Mouse (Mus musculus) embryonic facial prominence, embryonic 11.5 days (tissue): ENCODE measurements around the gene Fsip1. TPM values are rescaled to one million over a fixed set of nuclear protein-coding genes. Genes with fewer than 3 reads are reported as not detected.

Experiments
- ATAC-seq: fragments of 200-750 bp; cut with Nextera tagmentation; replicated peaks from 2 replicates; pipeline ENCODE4 v1.8.0; 2017; ENCODE audit warnings: low read depth; ENCODE audit not compliant: insufficient number of reproducible peaks, low FRiP score, low TSS enrichment
- DNase-seq: peaks from one replicate; pipeline ENCODE4 v3.0.0-alpha.2; 2015; ENCODE audit warnings: low spot score
- H3K27ac ChIP-seq: fragments of 300-500 bp; sonication (generic); replicated peaks from 2 replicates; pipeline ENCODE4 v1.5.1; 2014; ENCODE audit warnings: mild to moderate bottlenecking, low read depth, low read length, control low read depth
- H3K27me3 ChIP-seq: fragments of 300-500 bp; sonication (generic); 2 replicates; pipeline ENCODE4 v1.6.1; 2014; ENCODE audit warnings: mild to moderate bottlenecking, low read length, moderate library complexity, mixed read lengths; ENCODE audit not compliant: control insufficient read depth, insufficient read depth
- H3K36me3 ChIP-seq: fragments of 300-500 bp; sonication (generic); replicated peaks from 2 replicates; pipeline ENCODE4 v1.6.1; 2014; ENCODE audit warnings: low read depth, mild to moderate bottlenecking, low read length, moderate library complexity, mixed read lengths; ENCODE audit not compliant: control insufficient read depth, insufficient read depth
- H3K4me1 ChIP-seq: fragments of 300-500 bp; sonication (generic); 2 replicates; pipeline ENCODE4 v1.6.1; 2014; ENCODE audit warnings: low read length, mixed read lengths; ENCODE audit not compliant: control insufficient read depth, insufficient read depth
- H3K4me2 ChIP-seq: fragments of 300-500 bp; sonication (generic); 2 replicates; pipeline ENCODE4 v1.6.1; 2014; ENCODE audit warnings: low read depth, mild to moderate bottlenecking, control low read depth, low read length, moderate library complexity
- H3K4me3 ChIP-seq: fragments of 300-500 bp; sonication (generic); 2 replicates; pipeline ENCODE4 v1.5.1; 2014; ENCODE audit warnings: low read depth, low read length, control low read depth
- H3K9ac ChIP-seq: fragments of 300-500 bp; sonication (generic); replicated peaks from 2 replicates; pipeline ENCODE4 v1.6.1; 2014; ENCODE audit warnings: mild to moderate bottlenecking, control low read depth, low read length
- H3K9me3 ChIP-seq: fragments of 300-500 bp; sonication (generic); replicated peaks from 2 replicates; pipeline ENCODE4 v1.6.1; 2016; ENCODE audit warnings: mild to moderate bottlenecking, low read length, inconsistent platforms, mixed read lengths; ENCODE audit not compliant: control insufficient read depth
- WGBS: fragments of 180-500 bp; shearing (Covaris S2); extraction: QIAGEN DNeasy Blood & Tissue Kit; methylation state at CpG from one replicate; pipeline ENCODE4 v1.1.7; 2014; 5-methylcytosine and 5-hydroxymethylcytosine counted together
- polyA plus RNA-seq: library from polyadenylated mRNA; unstranded; fragments of >200 nt; fragmentation: Nextera tagmentation; extraction: Ambion mirVana; gene quantifications from 2 replicates; pipeline ENCODE4 v1.2.1, GENCODE M21; 2014

The Fsip1 gene
- polyA plus RNA-seq, 1 experiment from 2014 or later: 2.3 TPM

DNA sequence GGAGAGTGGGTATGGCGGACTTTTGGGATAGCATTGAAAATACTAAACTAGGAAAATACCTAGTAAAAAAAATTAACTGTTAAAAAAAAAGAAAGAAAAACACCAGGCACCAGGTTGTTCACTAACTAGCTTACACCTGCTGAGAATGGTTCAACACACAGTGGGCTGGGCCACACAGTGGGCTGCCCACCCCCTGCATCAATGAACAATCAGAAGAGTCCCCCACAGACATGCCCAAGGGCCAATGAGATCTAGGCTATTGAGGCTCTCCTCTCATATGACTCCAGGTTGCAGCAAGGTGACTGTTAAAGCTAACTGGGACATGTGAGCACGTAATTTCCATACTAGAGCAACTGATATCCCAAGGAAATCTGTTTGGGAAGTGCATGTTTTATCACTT lies 91.1 kb downstream of the Fsip1 start:
- Histone ChIP-seq H3K9ac (no peak overlapping the region), H3K27ac (no peak overlapping the region), H3K4me2 (no peak overlapping the region), H3K27me3 (no peaks in the 10 kb centered on the region), H3K9me3 (no peaks in the 10 kb centered on the region), H3K4me3 (no peak overlapping the region), H3K4me1 (no peaks in the 10 kb centered on the region), H3K36me3 (no peaks in the 10 kb centered on the region)
- ATAC-seq (no peak), DNase-seq (no peak)
- WGBS: 88% methylated on average over 2 of the region's 2 CpGs

DNA sequence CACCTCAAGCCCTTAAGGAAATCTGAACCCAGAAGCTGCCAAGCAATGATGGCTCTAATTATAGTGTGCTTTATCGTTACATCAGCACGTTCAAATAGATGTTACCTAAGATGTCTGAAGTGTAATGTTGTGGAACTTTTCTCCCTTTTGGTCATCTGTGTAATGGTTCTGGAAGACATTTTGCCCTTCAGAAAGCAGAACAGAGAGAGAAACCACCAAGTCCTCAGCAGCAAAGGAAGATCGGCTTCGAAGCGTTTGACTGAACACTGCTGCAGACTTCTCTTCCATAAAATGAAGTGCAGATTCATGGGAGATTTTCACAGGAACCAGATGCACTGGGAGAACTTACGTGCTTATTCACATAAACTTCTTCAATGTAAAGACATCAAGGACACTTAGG lies 92.6 kb downstream of the Fsip1 start:
- DNase-seq (peak; percentile 9), ATAC-seq (no peak)
- Histone ChIP-seq H3K27ac (no peak overlapping the region), H3K9me3 (no peaks in the 10 kb centered on the region), H3K36me3 (no peaks in the 10 kb centered on the region), H3K4me3 (no peak overlapping the region), H3K4me2 (no peak overlapping the region), H3K27me3 (no peaks in the 10 kb centered on the region), H3K9ac (no peak overlapping the region), H3K4me1 (peaks cover 3% of the 10 kb centered on the region)
- WGBS: 67% methylated on average over 6 of the region's 6 CpGs

DNA sequence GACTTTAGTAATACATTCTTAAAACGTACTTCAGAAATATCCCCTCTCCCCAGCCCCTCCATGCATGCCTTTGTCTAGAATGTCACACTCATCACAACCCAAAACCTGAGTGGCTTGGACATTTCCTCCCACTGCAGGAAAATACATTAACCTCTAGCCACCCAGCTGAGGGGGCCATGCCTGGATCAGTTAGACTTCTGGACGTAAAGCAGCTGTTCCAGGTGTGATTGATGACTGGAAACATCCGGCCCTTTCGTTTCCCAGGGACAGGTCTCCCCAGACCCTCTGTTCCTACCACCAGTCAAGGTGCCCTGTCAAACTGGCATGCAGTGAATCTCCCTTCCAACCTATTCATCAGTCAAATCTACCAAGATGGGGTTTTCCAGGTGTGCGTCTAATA lies 94.3 kb downstream of the Fsip1 start:
- WGBS: 39% methylated on average over 5 of the region's 5 CpGs
- Histone ChIP-seq H3K4me3 (no peak overlapping the region), H3K9ac (no peak overlapping the region), H3K4me1 (peaks cover 3% of the 10 kb centered on the region), H3K27ac (no peak overlapping the region), H3K36me3 (no peaks in the 10 kb centered on the region), H3K4me2 (no peak overlapping the region), H3K9me3 (no peaks in the 10 kb centered on the region), H3K27me3 (no peaks in the 10 kb centered on the region)
- DNase-seq (no peak), ATAC-seq (no peak)

DNA sequence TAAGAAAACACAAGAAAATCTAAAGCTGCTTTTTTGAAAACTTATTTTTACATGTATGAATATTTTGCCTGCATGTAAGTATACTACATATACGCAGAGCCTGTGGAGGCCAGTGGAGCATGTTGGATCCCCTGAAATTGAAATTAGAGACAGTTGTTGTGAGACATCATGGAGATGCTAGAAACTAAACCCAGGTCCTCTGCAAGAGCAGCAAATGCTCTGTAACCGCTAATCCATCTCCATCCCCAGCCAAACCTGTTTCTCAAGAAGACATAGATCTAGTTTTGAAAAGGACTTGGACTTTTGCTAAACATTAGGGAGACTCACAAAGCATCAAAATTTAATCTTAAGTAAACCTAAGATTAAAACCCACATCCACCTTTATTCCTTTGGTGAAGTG lies 95.8 kb downstream of the Fsip1 start:
- no peak overlapping the region for H3K9ac ChIP-seq
- no peaks in the 10 kb centered on the region for H3K36me3 ChIP-seq
- ATAC-seq (no peak), DNase-seq (peak; percentile 48)
- no peak overlapping the region for H3K4me2 ChIP-seq
- no peak overlapping the region for H3K4me3 ChIP-seq
- no peaks in the 10 kb centered on the region for H3K9me3 ChIP-seq
- H3K4me1 ChIP-seq: peaks cover 3% of the 10 kb centered on the region
- WGBS: 69% methylated on average over 2 of the region's 2 CpGs
- no peaks in the 10 kb centered on the region for H3K27me3 ChIP-seq
- H3K27ac ChIP-seq: no peak overlapping the region

DNA sequence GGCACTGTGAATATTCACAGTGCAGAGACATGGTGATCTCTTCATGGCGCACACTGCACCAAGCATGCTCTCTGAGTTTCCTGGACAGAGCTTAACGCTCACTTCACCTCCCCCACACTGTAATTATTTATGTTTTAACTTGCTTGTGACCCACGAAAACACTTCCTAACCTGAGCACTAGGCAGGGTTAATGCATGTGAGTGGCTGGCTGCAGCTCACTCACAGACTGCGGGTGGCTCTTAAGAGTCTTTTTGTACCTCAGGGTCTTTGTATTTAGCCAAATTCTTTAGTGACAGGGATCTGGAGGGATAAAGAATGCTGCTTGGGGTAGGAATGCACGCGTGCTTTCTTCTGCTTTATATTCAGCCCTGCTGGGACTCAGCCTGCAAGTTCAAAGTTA lies 96.2 kb downstream of the Fsip1 start:
- Histone ChIP-seq H3K27ac (0 out of 2 replicates have a peak overlapping the region, but pooled peaks have one; percentile 10), H3K4me1 (peaks cover 3% of the 10 kb centered on the region), H3K9me3 (no peaks in the 10 kb centered on the region), H3K9ac (no peak overlapping the region), H3K27me3 (no peaks in the 10 kb centered on the region), H3K4me2 (no peak overlapping the region), H3K36me3 (no peaks in the 10 kb centered on the region), H3K4me3 (no peak overlapping the region)
- WGBS: 16% methylated on average over 6 of the region's 6 CpGs
- DNase-seq (peak; percentile 69), ATAC-seq (peak; percentile 77)

DNA sequence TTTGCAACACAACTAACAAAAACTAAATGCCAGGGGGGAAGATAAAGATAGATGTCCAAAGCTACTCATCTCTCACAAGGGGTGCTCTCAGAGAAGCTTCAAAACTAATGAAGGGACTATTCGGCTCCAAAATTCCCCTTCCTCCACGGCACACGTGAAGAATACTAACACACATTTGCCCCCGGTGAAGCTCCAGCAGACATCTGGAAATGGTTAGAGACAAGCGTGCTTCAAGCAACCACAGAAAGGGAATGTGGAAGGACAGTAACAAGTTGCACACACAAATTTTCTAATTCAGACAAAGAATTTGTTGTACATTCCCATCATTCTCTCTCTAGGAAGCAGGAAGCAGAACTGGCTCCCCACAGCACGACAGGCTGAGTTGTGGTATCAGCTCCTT lies 97.6 kb downstream of the Fsip1 start:
- Histone ChIP-seq H3K27me3 (no peaks in the 10 kb centered on the region), H3K9ac (no peak overlapping the region), H3K4me2 (no peak overlapping the region), H3K27ac (peak overlapping the region; percentile 56), H3K9me3 (no peaks in the 10 kb centered on the region), H3K4me3 (no peak overlapping the region), H3K36me3 (no peaks in the 10 kb centered on the region), H3K4me1 (peaks cover 3% of the 10 kb centered on the region)
- DNase-seq: peak; percentile 82
- ATAC-seq: no peak
- WGBS: 31% methylated on average over 6 of the region's 6 CpGs

DNA sequence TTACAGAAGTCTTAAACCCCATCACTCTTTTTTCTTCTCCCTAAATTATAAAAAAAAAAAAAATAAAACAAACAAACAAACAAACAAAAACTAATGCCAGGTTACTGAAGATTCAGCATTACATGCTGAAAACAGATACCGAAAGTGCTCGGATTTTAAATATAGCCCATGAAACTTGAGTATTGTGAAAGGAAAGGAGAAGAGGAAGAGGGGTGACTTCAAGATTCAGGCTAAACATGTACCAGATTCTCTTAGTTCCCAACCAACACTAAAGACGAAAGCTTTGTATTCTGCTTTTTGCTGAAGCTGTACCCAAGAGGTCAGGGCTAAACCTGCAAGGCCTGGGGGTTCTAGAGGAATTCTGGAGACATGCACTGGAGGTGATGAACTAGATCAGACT lies 98.7 kb downstream of the Fsip1 start:
- H3K9me3 ChIP-seq: no peaks in the 10 kb centered on the region
- H3K36me3 ChIP-seq: no peaks in the 10 kb centered on the region
- H3K27me3 ChIP-seq: no peaks in the 10 kb centered on the region
- ATAC-seq (no peak), DNase-seq (no peak)
- no peak overlapping the region for H3K27ac ChIP-seq
- H3K4me1 ChIP-seq: peaks cover 3% of the 10 kb centered on the region
- no peak overlapping the region for H3K9ac ChIP-seq
- H3K4me2 ChIP-seq: no peak overlapping the region
- WGBS: 71% methylated on average over 3 of the region's 3 CpGs
- H3K4me3 ChIP-seq: no peak overlapping the region

DNA sequence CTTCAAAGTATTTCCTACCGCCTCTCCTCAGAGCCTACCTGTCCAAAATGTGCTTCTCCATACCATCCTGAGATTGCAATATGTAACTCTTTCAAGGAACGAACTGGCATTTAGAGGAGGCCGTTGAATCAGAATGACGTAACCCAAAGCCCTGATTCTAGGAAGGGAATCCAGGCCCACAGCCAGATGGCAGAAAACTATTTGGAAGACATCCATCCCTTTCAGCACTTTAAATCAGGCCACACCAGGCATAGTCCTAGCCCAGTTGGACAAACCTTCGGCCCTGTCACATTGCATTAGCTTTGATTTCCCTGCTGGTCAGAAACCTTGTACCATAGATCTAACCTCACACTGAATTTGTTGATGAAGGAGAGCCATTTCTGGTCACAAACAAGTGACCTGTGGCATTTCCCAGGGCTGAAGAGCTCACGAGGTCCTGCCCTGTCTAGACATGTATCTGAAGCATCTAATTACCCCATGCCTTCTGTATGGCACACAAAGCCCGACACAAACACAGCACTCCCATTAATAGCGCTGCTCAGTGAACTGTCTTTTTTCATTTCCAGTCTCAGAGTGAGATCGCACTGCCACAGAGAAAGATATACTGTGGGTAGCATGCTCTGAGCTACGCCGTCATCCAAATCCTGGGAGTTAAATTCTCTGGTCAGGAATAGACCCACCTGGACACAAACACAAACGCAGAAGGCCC lies 106.8 kb downstream of the Fsip1 start:
- Histone ChIP-seq H3K4me2 (no peak overlapping the region), H3K4me1 (no peaks in the 10 kb centered on the region), H3K9ac (no peak overlapping the region), H3K9me3 (no peaks in the 10 kb centered on the region), H3K27me3 (no peaks in the 10 kb centered on the region), H3K4me3 (no peak overlapping the region), H3K27ac (no peak overlapping the region), H3K36me3 (no peaks in the 10 kb centered on the region)
- ATAC-seq: peak; percentile 39; the same call in 1 of the 2 replicates
- 67% methylated on average over 12 of the region's 12 CpGs for WGBS
- DNase-seq: no peak
